Mouse (Mus musculus): ENCODE measurements around the gene Tprn. TPM values are rescaled to one million over a fixed set of nuclear protein-coding genes. Genes with fewer than 3 reads are reported as not detected.
A peak's percentile ranks its signal among the peaks of the same experiment; 100 is the strongest.

Tprn gene
- polyA plus RNA-seq, 1 experiment from 2014 or later = 5.0 TPM

GRCm38 (mm10) chr2:25264851-25265250 is 2.4 kb downstream of the Tprn start:
- Histone ChIP-seq H3K4me1 (ENCODE audit: insufficient read depth) (no peaks in the 10 kb centered on the region), H3K9ac (no peak overlapping the region), H3K27ac (ENCODE audit: low read depth) (no peak overlapping the region), H3K4me3 (ENCODE audit: low read depth, low read length) (no peak overlapping the region), H3K9me3 (ENCODE audit: low read depth, low read length) (no peaks in the 10 kb centered on the region), H3K4me2 (no peak overlapping the region), H3K36me3 (ENCODE audit: insufficient read depth) (peaks cover 16% of the 10 kb centered on the region; the same call in 1 of the 2 replicates), H3K27me3 (ENCODE audit: insufficient read depth, low read length) (peaks cover 16% of the 10 kb centered on the region)
- no peak for ATAC-seq (ENCODE audit: insufficient read depth)
- TF ChIP-seq CTCF (IDR thresholded peaks at IDR 0.05; ENCODE audit: low read depth) = no peak
- WGBS = 62% methylated on average over 3 of the region's 3 CpGs
- no peak for DNase-seq

GRCm38 (mm10) chr2:25265897-25266656 is 3.7 kb downstream of the Tprn start:
- Histone ChIP-seq H3K4me3 (ENCODE audit: low read depth, low read length) (no peak overlapping the region), H3K4me1 (ENCODE audit: insufficient read depth) (no peaks in the 10 kb centered on the region)
- 60% methylated on average over 6 of the region's 6 CpGs for WGBS

GRCm38 (mm10) chr2:25266720-25267119 is 4.3 kb downstream of the Tprn start:
- DNase-seq (no peak), ATAC-seq (ENCODE audit: insufficient read depth) (no peak)
- no peaks in the 10 kb centered on the region for H3K9me3 ChIP-seq (ENCODE audit: low read depth, low read length)
- no peak overlapping the region; the same call in 1 of the 2 replicates for H3K4me3 ChIP-seq (ENCODE audit: low read depth, low read length)
- H3K36me3 ChIP-seq (ENCODE audit: insufficient read depth) = peaks cover 27% of the 10 kb centered on the region
- H3K4me2 ChIP-seq = no peak overlapping the region
- H3K9ac ChIP-seq = no peak overlapping the region
- 52% methylated on average over 2 of the region's 2 CpGs for WGBS
- peaks cover 16% of the 10 kb centered on the region for H3K27me3 ChIP-seq (ENCODE audit: insufficient read depth, low read length)
- TF ChIP-seq CTCF (IDR thresholded peaks at IDR 0.05; ENCODE audit: low read depth) = no peak
- no peak overlapping the region for H3K27ac ChIP-seq (ENCODE audit: low read depth)
- H3K4me1 ChIP-seq (ENCODE audit: insufficient read depth) = 0 out of 2 replicates have a peak, but pooled peaks cover 5% of the 10 kb centered on the region

More at GRCm38 (mm10) chr2:25265897-25266656, 3.7 kb downstream of the Tprn start:
- no peak overlapping the region for H3K4me2 ChIP-seq
- no peak for TF ChIP-seq CTCF (IDR thresholded peaks at IDR 0.05; ENCODE audit: low read depth)
- H3K27ac ChIP-seq (ENCODE audit: low read depth) = no peak overlapping the region
- ATAC-seq (ENCODE audit: insufficient read depth) (no peak), DNase-seq (no peak)
- H3K27me3 ChIP-seq (ENCODE audit: insufficient read depth, low read length) = peaks cover 16% of the 10 kb centered on the region
- H3K9me3 ChIP-seq (ENCODE audit: low read depth, low read length) = no peaks in the 10 kb centered on the region
- peaks cover 27% of the 10 kb centered on the region for H3K36me3 ChIP-seq (ENCODE audit: insufficient read depth)
- H3K9ac ChIP-seq = no peak overlapping the region

GRCm38 (mm10) chr2:25267241-25267640 is 4.8 kb downstream of the Tprn start:
- H3K27ac ChIP-seq (ENCODE audit: low read depth) = no peak overlapping the region
- peaks cover 27% of the 10 kb centered on the region for H3K36me3 ChIP-seq (ENCODE audit: insufficient read depth)
- TF ChIP-seq CTCF (IDR thresholded peaks at IDR 0.05; ENCODE audit: low read depth) = no peak
- no peak overlapping the region for H3K4me3 ChIP-seq (ENCODE audit: low read depth, low read length)
- H3K9ac ChIP-seq = no peak overlapping the region
- ATAC-seq (ENCODE audit: insufficient read depth) (no peak), DNase-seq (no peak)
- no peak overlapping the region for H3K4me2 ChIP-seq
- H3K27me3 ChIP-seq (ENCODE audit: insufficient read depth, low read length) = peaks cover 16% of the 10 kb centered on the region
- 0 out of 2 replicates have a peak, but pooled peaks cover 5% of the 10 kb centered on the region for H3K4me1 ChIP-seq (ENCODE audit: insufficient read depth)
- no peaks in the 10 kb centered on the region for H3K9me3 ChIP-seq (ENCODE audit: low read depth, low read length)

- peaks cover 27% of the 10 kb centered on the region for H3K36me3 ChIP-seq (ENCODE audit: insufficient read depth)
- ATAC-seq (ENCODE audit: insufficient read depth) (no peak), DNase-seq (no peak)
- TF ChIP-seq CTCF (IDR thresholded peaks at IDR 0.05; ENCODE audit: low read depth) = no peak
- H3K4me1 ChIP-seq (ENCODE audit: insufficient read depth) = 0 out of 2 replicates have a peak, but pooled peaks cover 5% of the 10 kb centered on the region
- no peak overlapping the region for H3K4me2 ChIP-seq
- H3K27me3 ChIP-seq (ENCODE audit: insufficient read depth, low read length) = peaks cover 16% of the 10 kb centered on the region
- WGBS = 62% methylated on average over 4 of the region's 4 CpGs
- no peak overlapping the region for H3K9ac ChIP-seq
- H3K27ac ChIP-seq (ENCODE audit: low read depth) = no peak overlapping the region
- no peaks in the 10 kb centered on the region for H3K9me3 ChIP-seq (ENCODE audit: low read depth, low read length)
- H3K4me3 ChIP-seq (ENCODE audit: low read depth, low read length) = no peak overlapping the region
Observed at GRCm38 (mm10) chr2:25267746-25268309, 5.4 kb downstream of the Tprn start.

- Histone ChIP-seq H3K27ac (ENCODE audit: low read depth) (peak within 1 kb of the TSS; percentile 58), H3K27me3 (ENCODE audit: insufficient read depth, low read length) (no peaks in the 10 kb centered on the region), H3K9me3 (ENCODE audit: low read depth, low read length) (no peaks in the 10 kb centered on the region), H3K4me3 (ENCODE audit: low read depth, low read length) (peak within 1 kb of the TSS; percentile 95), H3K4me1 (ENCODE audit: insufficient read depth) (peaks cover 15% of the 10 kb centered on the region), H3K36me3 (ENCODE audit: insufficient read depth) (peaks cover 63% of the 10 kb centered on the region), H3K4me2 (peak within 1 kb of the TSS; percentile 96), H3K9ac (peak within 1 kb of the TSS; percentile 86)
- WGBS = under 1% methylated on average over 55 of the region's 55 CpGs
- DNase-seq (peak; percentile 99), ATAC-seq (ENCODE audit: insufficient read depth) (peak; percentile 97)
- TF ChIP-seq CTCF (IDR thresholded peaks at IDR 0.05; ENCODE audit: low read depth) = peak; percentile 41; the same call in 1 of the 2 replicates
Observed at GRCm38 (mm10) chr2:25271827-25272511, 9.6 kb downstream of the Tprn start, which contains the start of the genes Ssna1 and Anapc2. Gene Ssna1 (minus strand): TSS chr2:25272438. Gene Anapc2 (plus strand): TSS chr2:25272478.
